Comparison of ENCODE assay signal across 9 mouse cellular contexts in the genomic region with DNA sequence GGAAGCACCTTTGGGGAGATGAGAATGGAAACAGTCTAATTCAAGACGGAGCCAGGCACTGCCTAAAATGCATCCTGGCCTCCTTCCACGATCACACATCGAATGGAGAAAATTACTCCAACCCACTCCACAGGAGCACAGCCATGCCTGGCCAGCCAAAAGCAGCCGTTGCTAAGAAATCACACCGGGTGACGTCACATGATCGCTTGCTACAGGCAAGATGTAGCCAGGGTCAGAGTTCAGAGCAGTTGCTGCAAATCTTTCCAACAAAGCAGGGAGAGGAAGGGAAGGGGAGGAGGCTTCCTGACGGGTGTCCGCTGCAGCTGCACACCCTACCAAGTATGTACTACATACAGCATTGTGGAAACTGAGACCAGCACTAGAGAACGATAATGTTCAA.
DNase-seq lines count a peak whose midpoint lies in the region; ATAC-seq lines count a peak whose summit lies in the region.
"Had no signal": no experiment of that assay in that cellular context is flagged by ENCODE, and none has a peak within 500 bp of the region (broad histone marks: within the 10 kb centered on the region; RNA-seq: fewer than 3 reads in every experiment).

No protein-coding gene starts in this region.

- no peak overlapping the region for H3K9ac ChIP-seq in heart, embryonic 16.5 days (ENCODE audit: low read length)

- peak; percentile 58; the same call in 1 of the 2 replicates for ATAC-seq in heart, embryonic 16.5 days (replicated peaks; ENCODE audit: extremely low read depth, insufficient read depth, low FRiP score)

- H3K36me3 ChIP-seq in heart, embryonic 16.5 days (ENCODE audit: control insufficient read depth, insufficient read depth) = no peaks in the 10 kb centered on the region
- H3K36me3 ChIP-seq: G1E had no signal

- no peak overlapping the region for H3K4me2 ChIP-seq in heart, embryonic 16.5 days (ENCODE audit: low read depth, low read length)

- WGBS in heart, embryonic 16.5 days = 47% methylated on average over 10 of the region's 10 CpGs

- peak; percentile 49 to 57 for DNase-seq in left cerebral cortex, adult 18-20 months (ENCODE audit: low spot score in 2 of 2)
- no peak for DNase-seq in left cerebral cortex, adult 11 months (ENCODE audit: low spot score)
- peak; percentile 57 for DNase-seq in embryo, embryonic 11.5 days (ENCODE audit: low read depth, low spot score)
- DNase-seq in kidney, postnatal 36 days = peak; percentile 69 to 73
- peak; percentile 66 for DNase-seq in neural tube, embryonic 10.5 days (ENCODE audit: extremely low spot score, low spot score)
- no peak for DNase-seq in c-Kit-positive CD71-positive TER-119-positive erythroid progenitor cells, embryonic 14.5 days (ENCODE audit: low spot score)
- DNase-seq in natural killer cell, adult 2 months (ENCODE audit: low spot score in 2 of 2) = no peak

- no peaks in the 10 kb centered on the region; the same call in 1 of the 2 replicates for H3K4me1 ChIP-seq in heart, embryonic 16.5 days (ENCODE audit: control insufficient read depth, insufficient read depth, low read length)

- H3K9me3 ChIP-seq in heart, embryonic 16.5 days (replicated peaks; ENCODE audit: control insufficient read depth, low read length) = no peaks in the 10 kb centered on the region

- H3K27ac ChIP-seq in heart, embryonic 16.5 days (ENCODE audit: low read length) = no peak overlapping the region

- H3K27me3 ChIP-seq in heart, embryonic 16.5 days (ENCODE audit: control insufficient read depth, insufficient read depth, low read length) = no peaks in the 10 kb centered on the region

- H3K4me3 ChIP-seq in heart, embryonic 16.5 days (ENCODE audit: low read length) = no peak overlapping the region

Comparison
In these comparisons a context has a peak if more than half of its experiments do, and no peak if none do; other contexts are left out.
1. DNase-seq: peak in left cerebral cortex, adult 18-20 months (2 of 2), embryo, embryonic 11.5 days (single experiment), kidney, postnatal 36 days (2 of 2) and neural tube, embryonic 10.5 days (single experiment); none in left cerebral cortex, adult 11 months (single experiment), c-Kit-positive CD71-positive TER-119-positive erythroid progenitor cells, embryonic 14.5 days (single experiment) and natural killer cell, adult 2 months (0 of 2).